Mouse (Mus musculus): Measurements from ENCODE around the gene Tm7sf3. TPM values are rescaled to one million over a fixed set of nuclear protein-coding genes. Genes with fewer than 3 reads are reported as not detected.

Gene Tm7sf3
- 14.9 and 16.8 TPM in 2 replicates for polyA plus RNA-seq (2012; rRNA removed)

DNA sequence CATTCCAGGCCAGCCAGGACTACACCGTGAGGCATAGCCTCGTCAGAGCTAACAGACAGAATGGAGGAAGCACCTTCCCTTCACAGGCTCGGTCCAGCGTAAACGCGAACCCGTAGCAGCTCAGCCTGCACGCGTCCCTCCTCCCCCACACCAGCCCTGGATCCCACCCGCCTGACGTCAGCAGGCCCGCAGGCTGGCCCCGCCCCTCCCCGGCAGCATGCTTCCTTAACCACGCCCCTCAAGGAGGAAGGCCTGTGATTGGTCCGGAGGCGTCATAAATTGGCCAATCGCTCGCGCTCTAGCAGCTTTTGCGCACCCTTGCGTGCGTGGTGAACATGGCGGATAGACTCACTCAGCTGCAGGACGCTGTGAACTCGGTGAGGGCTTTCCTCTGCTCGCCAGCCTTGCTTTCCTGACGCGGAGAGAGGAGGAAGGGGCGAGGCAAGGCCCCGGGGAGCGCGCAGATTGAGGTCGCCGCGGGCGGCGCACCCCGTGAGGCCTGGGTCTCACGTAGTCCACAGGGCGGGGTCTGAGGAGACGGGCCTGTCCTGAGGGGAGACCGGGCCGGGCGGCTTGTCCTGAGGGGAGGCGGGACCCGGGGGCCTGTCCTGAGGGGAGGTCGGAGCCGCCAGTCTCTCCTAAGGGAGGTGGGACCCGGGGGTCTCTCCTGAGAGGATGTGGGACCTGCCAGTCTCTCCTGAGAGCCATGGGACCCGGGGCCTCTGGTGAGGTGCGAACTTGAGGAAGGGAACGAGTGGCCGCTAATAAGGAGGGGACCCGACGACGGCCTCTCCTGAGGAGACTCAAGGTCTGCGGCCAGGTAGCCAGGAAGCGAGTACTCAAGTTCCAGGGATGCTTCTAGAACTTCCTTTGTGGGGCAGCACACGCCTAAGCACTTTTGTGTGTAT lies at the start of gene Tm7sf3, which contains the start of gene Med21:
Gene Tm7sf3 (minus strand): TSS at position 549 of the 908 bp plus-strand sequence.
Gene Med21 (plus strand): TSS at position 272 of the 908 bp plus-strand sequence.

DNA sequence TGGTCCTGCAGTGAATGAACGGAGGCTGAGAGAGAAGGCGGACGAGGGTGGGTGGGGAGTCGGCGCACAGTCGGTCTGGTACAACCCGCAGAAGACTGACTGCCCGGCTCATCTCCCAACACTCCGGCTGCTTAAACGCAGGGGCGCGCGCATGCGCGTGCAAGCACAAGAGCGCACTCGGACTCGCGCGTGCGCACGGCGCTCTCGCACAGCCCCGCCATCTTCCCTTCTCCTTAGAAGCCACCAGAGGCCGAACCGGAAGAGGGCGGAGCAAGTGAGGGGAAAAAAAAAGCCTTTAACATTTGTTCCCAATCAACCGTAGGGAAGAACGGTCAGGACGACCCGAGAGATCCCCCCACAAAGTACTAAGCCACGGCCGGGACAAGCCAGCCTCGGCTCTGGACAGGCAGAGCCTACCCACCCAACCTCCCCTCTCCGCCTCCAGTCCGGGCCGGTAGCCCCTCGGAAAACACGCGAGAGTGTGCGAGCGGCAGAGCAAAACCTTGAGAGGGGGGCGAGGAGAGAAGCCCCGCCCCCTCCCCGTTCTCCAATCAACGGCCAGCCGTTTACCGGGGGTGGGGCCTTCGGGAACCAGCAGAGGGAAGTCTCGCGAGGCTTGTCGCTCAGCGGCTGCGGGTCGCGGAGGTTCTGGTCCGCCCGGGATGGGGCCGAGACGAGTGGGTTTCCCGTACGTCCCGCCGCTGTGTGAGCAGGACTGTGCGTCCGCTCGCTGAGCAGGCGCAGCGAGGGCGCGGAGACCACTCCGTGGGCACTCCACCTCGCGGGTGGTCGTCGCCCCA lies 65.1 kb downstream of the Tm7sf3 start, which contains the start of gene Ints13:
Gene Ints13 (minus strand): TSS at position 526 of the 800 bp plus-strand sequence.

DNA sequence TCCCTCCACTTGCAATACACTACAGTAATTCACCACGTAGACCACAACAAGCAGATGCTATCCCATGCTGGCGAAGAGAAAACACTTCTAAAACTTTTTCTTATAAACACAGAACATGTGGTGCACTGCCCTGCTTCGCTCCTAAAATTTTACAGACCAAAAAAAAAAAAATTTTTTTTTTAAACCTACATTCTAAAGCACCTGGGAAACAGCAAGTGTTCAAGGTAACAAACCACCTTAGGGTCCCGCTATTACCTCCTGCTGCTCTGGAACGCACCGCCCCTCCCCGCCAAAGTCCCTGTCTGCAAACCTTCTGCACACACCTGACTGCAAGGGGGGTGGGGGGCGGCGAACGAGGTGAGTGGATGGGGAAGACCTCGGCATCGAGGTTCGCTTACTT lies 65.7 kb downstream of the Tm7sf3 start, which contains the start of gene Fgfr1op2:
Gene Fgfr1op2 (plus strand): TSS at position 301 of the 400 bp plus-strand sequence.

Other genes starting within 250 kb of the Tm7sf3 start
- gene Itpr2, start 140.6 kb downstream of the Tm7sf3 start, polyA plus RNA-seq (2012; rRNA removed), result 15.8 TPM in 2 replicates
- 83.7 and 114 TPM in 2 replicates for gene Fgfr1op2, start 65.6 kb downstream of the Tm7sf3 start, polyA plus RNA-seq (2012; rRNA removed)
- gene Ints13, start 65.0 kb downstream of the Tm7sf3 start, polyA plus RNA-seq (2012; rRNA removed), result 13.7 and 14.3 TPM in 2 replicates
- gene Med21, start 277 bp downstream of the Tm7sf3 start, polyA plus RNA-seq (2012; rRNA removed), result 17.0 and 17.3 TPM in 2 replicates
- 2.6 and 4.1 TPM in 2 replicates for gene Stk38l, start 82.2 kb upstream of the Tm7sf3 start, polyA plus RNA-seq (2012; rRNA removed)
- gene Arntl2, start 153.2 kb upstream of the Tm7sf3 start, polyA plus RNA-seq (2012; rRNA removed), result 4.1 and 13.3 TPM in 2 replicates
- gene Smco2, start 207.3 kb upstream of the Tm7sf3 start, polyA plus RNA-seq (2012; rRNA removed), result 0.14 TPM in 1 of 2 replicates, not detected in the other
- 16.5 and 24.0 TPM in 2 replicates for gene Ppfibp1, start 245.7 kb upstream of the Tm7sf3 start, polyA plus RNA-seq (2012; rRNA removed)